Mouse (Mus musculus) heart, embryonic 10.5 days (tissue): ENCODE measurements at regions not wholly inside any gene's neighbourhood (a gene's known extent, or its start where the extent isn't known, plus 50 kb on each side); places are given as distances from the start of the nearest gene placed in this dataset.

ENCODE experiments used
- DNase-seq: peaks from one replicate; pipeline ENCODE4 v3.0.0-alpha.2; 2017; ENCODE audit warnings: low spot score
- H3K27ac ChIP-seq: fragments of 300-500 bp; sonication (generic); 2 replicates; pipeline ENCODE4 v1.5.1; 2016; ENCODE audit warnings: mild to moderate bottlenecking
- H3K27me3 ChIP-seq: fragments of 300-500 bp; sonication (generic); 2 replicates; pipeline ENCODE4 v1.6.1; 2016; ENCODE audit warnings: mild to moderate bottlenecking; ENCODE audit not compliant: poor library complexity, insufficient read depth, severe bottlenecking
- H3K36me3 ChIP-seq: fragments of 300-500 bp; sonication (generic); 2 replicates; pipeline ENCODE4 v1.6.1; 2016; ENCODE audit warnings: mild to moderate bottlenecking, moderate library complexity
- H3K4me1 ChIP-seq: fragments of 300-500 bp; sonication (generic); 2 replicates; pipeline ENCODE4 v1.6.1; 2016; ENCODE audit warnings: mild to moderate bottlenecking
- H3K4me3 ChIP-seq: fragments of 300-500 bp; sonication (generic); 2 replicates; pipeline ENCODE4 v1.5.1; 2016; ENCODE audit warnings: mild to moderate bottlenecking, moderate library complexity
- H3K9me3 ChIP-seq: fragments of 300-500 bp; sonication (generic); 2 replicates; pipeline ENCODE4 v1.6.1; 2016; ENCODE audit warnings: mild to moderate bottlenecking, moderate library complexity
- WGBS: fragments of 180-500 bp; shearing (Covaris S2); methylation state at CpG from one replicate; pipeline ENCODE4 v1.1.7; 2016; 5-methylcytosine and 5-hydroxymethylcytosine counted together

- peaks cover 8% of the 10 kb centered on the region for H3K4me1 ChIP-seq
- H3K36me3 ChIP-seq = no peaks in the 10 kb centered on the region
- WGBS = 32% methylated on average over 1 of the region's 1 CpGs
- no peak overlapping the region for H3K4me3 ChIP-seq
- no peaks in the 10 kb centered on the region for H3K9me3 ChIP-seq
- DNase-seq = no peak
- no peak overlapping the region; the same call in 1 of the 2 replicates for H3K27ac ChIP-seq
- no peaks in the 10 kb centered on the region for H3K27me3 ChIP-seq
These were observed 302.8 kb upstream of the G2e3 start for GRCm38 (mm10) chr12:51045020-51045419.

- WGBS = 85% methylated on average over 2 of the region's 2 CpGs
- Histone ChIP-seq H3K36me3 (no peaks in the 10 kb centered on the region), H3K9me3 (no peaks in the 10 kb centered on the region), H3K4me3 (no peak overlapping the region), H3K27ac (no peak overlapping the region), H3K4me1 (0 out of 2 replicates have a peak, but pooled peaks cover 4% of the 10 kb centered on the region), H3K27me3 (no peaks in the 10 kb centered on the region)
- DNase-seq = no peak
These were observed 315.7 kb upstream of the G2e3 start for GRCm38 (mm10) chr12:51032193-51032592.

DNA sequence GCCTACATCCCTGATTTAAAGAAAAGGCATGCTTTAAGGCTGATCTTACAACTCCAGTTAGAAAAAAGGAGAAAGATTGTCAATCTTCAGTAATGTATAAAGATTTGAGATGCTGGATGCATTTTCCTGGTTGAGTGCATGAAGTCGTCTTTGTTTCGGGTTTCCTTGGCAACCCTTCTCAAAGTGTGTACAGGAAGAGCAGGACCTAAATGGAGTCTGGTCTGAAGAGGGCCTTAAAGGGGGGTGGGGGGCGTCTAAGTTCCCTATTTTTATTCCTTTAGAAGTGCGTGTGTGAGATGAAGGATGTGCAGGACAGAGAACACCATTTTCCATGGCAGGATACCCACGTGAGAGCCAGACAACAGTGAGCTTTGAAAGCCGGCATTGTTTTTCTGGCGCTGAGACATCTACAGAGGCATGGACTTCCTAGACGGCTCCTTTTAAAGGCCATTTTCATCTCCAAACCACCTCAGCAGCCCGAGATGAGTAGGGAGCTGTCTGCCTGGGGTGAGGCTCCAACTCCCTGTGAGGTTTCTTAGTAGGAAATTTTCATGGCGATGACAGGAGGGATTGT is 319.2 kb upstream of the G2e3 start:
- Histone ChIP-seq H3K4me3 (no peak overlapping the region), H3K27me3 (no peaks in the 10 kb centered on the region), H3K36me3 (no peaks in the 10 kb centered on the region), H3K27ac (no peak overlapping the region), H3K4me1 (0 out of 2 replicates have a peak, but pooled peaks cover 4% of the 10 kb centered on the region), H3K9me3 (no peaks in the 10 kb centered on the region)
- WGBS = 43% methylated on average over 10 of the region's 10 CpGs
- DNase-seq = no peak

GRCm38 (mm10) chr12:51026046-51026445 is 321.8 kb upstream of the G2e3 start:
- H3K27ac ChIP-seq = no peak overlapping the region
- H3K4me3 ChIP-seq = no peak overlapping the region
- WGBS = 56% methylated on average over 5 of the region's 5 CpGs
- H3K36me3 ChIP-seq = no peaks in the 10 kb centered on the region
- no peak for DNase-seq
- H3K4me1 ChIP-seq = 0 out of 2 replicates have a peak, but pooled peaks cover 4% of the 10 kb centered on the region
- H3K9me3 ChIP-seq = no peaks in the 10 kb centered on the region
- H3K27me3 ChIP-seq = no peaks in the 10 kb centered on the region

GRCm38 (mm10) chr12:51025531-51025930 is 322.3 kb upstream of the G2e3 start:
- DNase-seq = no peak
- Histone ChIP-seq H3K27me3 (no peaks in the 10 kb centered on the region), H3K4me3 (no peak overlapping the region), H3K36me3 (no peaks in the 10 kb centered on the region), H3K27ac (no peak overlapping the region), H3K9me3 (no peaks in the 10 kb centered on the region), H3K4me1 (0 out of 2 replicates have a peak, but pooled peaks cover 4% of the 10 kb centered on the region)
- WGBS = 32% methylated on average over 3 of the region's 3 CpGs

GRCm38 (mm10) chr12:51024057-51024743 is 323.7 kb upstream of the G2e3 start:
- Histone ChIP-seq H3K4me3 (no peak overlapping the region), H3K4me1 (0 out of 2 replicates have a peak, but pooled peaks cover 4% of the 10 kb centered on the region), H3K9me3 (no peaks in the 10 kb centered on the region), H3K36me3 (no peaks in the 10 kb centered on the region), H3K27ac (no peak overlapping the region), H3K27me3 (no peaks in the 10 kb centered on the region)
- WGBS = 93% methylated on average over 3 of the region's 3 CpGs
- no peak for DNase-seq

GRCm38 (mm10) chr12:51018185-51018584 is 329.7 kb upstream of the G2e3 start:
- Histone ChIP-seq H3K27ac (no peak overlapping the region), H3K4me3 (no peak overlapping the region), H3K36me3 (no peaks in the 10 kb centered on the region), H3K9me3 (no peaks in the 10 kb centered on the region), H3K4me1 (no peaks in the 10 kb centered on the region), H3K27me3 (no peaks in the 10 kb centered on the region)
- no peak for DNase-seq
- 84% methylated on average over 5 of the region's 5 CpGs for WGBS

- H3K4me1 ChIP-seq = no peaks in the 10 kb centered on the region
- H3K27me3 ChIP-seq = no peaks in the 10 kb centered on the region
- H3K4me3 ChIP-seq = no peak overlapping the region
- H3K9me3 ChIP-seq = no peaks in the 10 kb centered on the region
- no peaks in the 10 kb centered on the region for H3K36me3 ChIP-seq
- no peak overlapping the region for H3K27ac ChIP-seq
- 81% methylated on average over 6 of the region's 6 CpGs for WGBS
- no peak for DNase-seq
These were observed 331.8 kb upstream of the G2e3 start for GRCm38 (mm10) chr12:51016081-51016480.

GRCm38 (mm10) chr12:51009644-51010043 is 338.2 kb upstream of the G2e3 start:
- no peaks in the 10 kb centered on the region for H3K4me1 ChIP-seq
- 91% methylated on average over 4 of the region's 4 CpGs for WGBS
- no peaks in the 10 kb centered on the region for H3K9me3 ChIP-seq

DNA sequence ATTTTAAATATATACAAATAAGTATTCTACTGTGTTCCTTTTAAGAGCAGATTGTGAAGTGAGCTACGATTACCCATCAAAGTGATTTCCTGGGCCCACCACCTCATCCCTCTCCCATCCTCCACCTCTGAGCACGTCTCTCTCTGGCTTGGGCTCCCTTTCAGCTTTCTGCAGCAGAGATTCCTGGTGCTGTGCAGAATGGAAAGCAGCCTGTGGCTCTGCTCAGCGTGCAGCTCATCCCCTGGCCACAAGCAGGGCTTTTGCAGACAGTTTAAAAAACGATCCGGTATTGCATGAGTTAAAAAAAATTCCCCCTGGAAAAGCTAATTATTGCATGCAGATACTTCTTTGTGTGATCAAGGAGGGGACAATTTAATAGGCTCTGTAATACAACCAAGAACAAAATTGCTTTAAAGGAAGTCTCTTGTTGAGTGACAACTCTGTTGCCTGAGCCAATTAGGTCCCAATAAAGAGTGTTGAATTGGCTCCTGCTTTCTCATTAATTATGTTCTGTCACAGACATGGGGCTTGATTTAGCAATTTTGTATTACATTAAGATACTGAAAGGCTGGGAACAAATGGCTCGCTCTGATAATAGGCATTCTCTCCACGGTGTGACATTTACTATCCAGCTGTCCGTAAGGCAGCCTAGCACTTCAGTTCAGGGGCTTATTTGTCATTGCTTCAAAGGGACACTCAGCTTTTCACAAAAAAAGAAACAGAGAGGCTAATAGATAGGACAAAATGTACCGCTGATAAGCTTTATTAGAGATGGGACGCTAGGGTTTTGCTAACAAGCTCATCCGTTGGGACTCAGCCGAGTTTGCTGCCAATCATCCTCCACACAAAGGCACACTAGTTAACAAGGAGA is 345.9 kb upstream of the G2e3 start:
- H3K4me1 ChIP-seq = no peaks in the 10 kb centered on the region
- DNase-seq = no peak
- 31% methylated on average over 12 of the region's 12 CpGs for WGBS
- peak overlapping the region; percentile 6; the same call in 1 of the 2 replicates for H3K4me3 ChIP-seq
- H3K36me3 ChIP-seq = no peaks in the 10 kb centered on the region
- no peaks in the 10 kb centered on the region for H3K27me3 ChIP-seq
- H3K9me3 ChIP-seq = no peaks in the 10 kb centered on the region
- no peak overlapping the region for H3K27ac ChIP-seq

More at GRCm38 (mm10) chr12:51009644-51010043, 338.2 kb upstream of the G2e3 start:
- DNase-seq = no peak
- no peak overlapping the region for H3K4me3 ChIP-seq
- H3K27ac ChIP-seq = no peak overlapping the region
- no peaks in the 10 kb centered on the region for H3K36me3 ChIP-seq
- no peaks in the 10 kb centered on the region for H3K27me3 ChIP-seq

- WGBS = 69% methylated on average over 4 of the region's 4 CpGs
- Histone ChIP-seq H3K4me1 (no peaks in the 10 kb centered on the region), H3K27ac (no peak overlapping the region), H3K27me3 (no peaks in the 10 kb centered on the region), H3K4me3 (no peak overlapping the region), H3K36me3 (no peaks in the 10 kb centered on the region), H3K9me3 (no peaks in the 10 kb centered on the region)
- DNase-seq = no peak
These were observed 346.8 kb upstream of the G2e3 start for GRCm38 (mm10) chr12:51001096-51001495.

- H3K9me3 ChIP-seq = no peaks in the 10 kb centered on the region
- no peaks in the 10 kb centered on the region for H3K36me3 ChIP-seq
- no peaks in the 10 kb centered on the region for H3K27me3 ChIP-seq
- H3K4me1 ChIP-seq = no peaks in the 10 kb centered on the region
- H3K27ac ChIP-seq = no peak overlapping the region
- H3K4me3 ChIP-seq = no peak overlapping the region
- no peak for DNase-seq
- 77% methylated on average over 18 of the region's 18 CpGs for WGBS
These were observed 347.4 kb upstream of the G2e3 start for GRCm38 (mm10) chr12:51000281-51001075.
